Mouse (Mus musculus) megakaryocyte progenitor cell, adult 5-6 weeks (primary cell): ENCODE measurements around the gene Olfml2b. TPM values are rescaled to one million over a fixed set of nuclear protein-coding genes. Genes with fewer than 3 reads are reported as not detected.

Source experiments
- ATAC-seq: replicated peaks from 2 replicates; pipeline ENCODE4 v1.8.0; 2016; ENCODE audit warnings: mild to moderate bottlenecking, moderate TSS enrichment, inconsistent platforms; ENCODE audit not compliant: poor library complexity
- total RNA-seq, 2 experiments: library from RNA; stranded (forward) in 1 of 2; stranded (reverse) in 1 of 2; fragments of 157-497, 149-512 nt in 1 of 2; fragments of 200-1000 nt in 1 of 2; gene quantifications; 2 replicates each; pipeline versions ENCODE4 v1.2.3 to v1.2.4; 2015 to 2017

The Olfml2b gene
- total RNA-seq, 2 experiments from 2014 or later: 0.67 to 2.0 TPM

DNA sequence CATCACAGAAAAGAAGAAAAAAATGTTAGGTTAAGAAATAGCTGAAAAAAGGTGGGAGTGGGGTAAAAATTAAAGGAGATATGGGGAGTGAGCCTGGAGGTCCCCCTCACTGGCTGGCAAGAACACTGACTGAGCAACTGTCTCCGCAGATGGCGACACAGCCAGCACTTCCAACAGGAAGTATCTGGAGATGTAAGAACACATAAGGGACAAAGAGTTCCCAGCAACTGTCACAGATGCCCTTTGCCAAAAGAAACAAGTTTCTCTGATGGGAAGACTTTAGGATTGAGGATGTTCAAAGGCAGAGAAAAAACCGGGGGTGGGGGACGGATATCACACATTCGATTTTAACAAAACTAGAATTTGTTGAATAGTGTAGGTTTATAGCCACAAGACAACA is 77.2 kb downstream of the Olfml2b start:
- ATAC-seq: peak; percentile 57; the same call in 1 of the 2 replicates

- ATAC-seq: 0 out of 2 replicates have a peak, but pooled peaks have one; percentile 34
Measured at GRCm38 (mm10) chr1:170728524-170728923, 84.2 kb downstream of the Olfml2b start.

GRCm38 (mm10) chr1:170729267-170729962 is 85.1 kb downstream of the Olfml2b start:
- no peak for ATAC-seq

DNA sequence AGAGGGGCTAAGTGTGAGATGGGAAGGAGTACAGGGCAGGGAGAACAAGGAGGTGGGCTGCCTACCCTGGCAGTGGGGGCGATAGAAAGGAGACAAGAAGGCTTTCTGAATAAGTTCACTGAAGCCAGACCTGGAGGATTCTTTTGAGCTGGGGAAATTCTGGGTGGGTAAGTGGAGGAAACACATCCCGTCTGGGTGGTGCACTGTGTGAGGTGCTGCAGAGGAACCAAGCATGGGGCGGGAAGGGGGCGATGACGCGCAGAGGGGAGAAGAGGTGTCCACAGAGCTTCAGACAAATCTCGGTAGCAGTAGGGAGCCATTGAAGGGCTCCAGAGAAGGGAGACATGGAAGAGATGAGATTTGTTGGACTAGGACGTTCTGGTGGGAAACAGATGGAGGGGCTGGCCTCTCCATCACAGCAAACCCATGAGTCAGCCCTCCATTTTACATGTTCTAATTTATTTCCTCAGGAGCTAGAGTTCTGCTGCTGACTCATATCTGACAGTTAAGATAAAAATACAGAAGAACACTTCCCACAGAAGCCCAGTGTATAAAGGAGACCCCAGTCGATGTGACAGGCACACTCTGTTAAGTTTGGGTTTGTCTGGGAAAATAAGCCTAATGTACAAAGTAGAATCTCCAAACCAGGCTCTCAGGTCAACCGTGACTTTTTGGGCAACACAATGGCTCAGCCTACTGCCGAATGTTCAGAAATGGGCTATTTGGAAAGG is 87.7 kb downstream of the Olfml2b start:
- no peak for ATAC-seq

Other genes starting within 250 kb of the Olfml2b start
- gene Nos1ap, start 54.7 kb upstream of the Olfml2b start, total RNA-seq (2015): 9.9 and 12.4 TPM in 2 replicates
- 5.8 and 10.3 TPM in 2 replicates for gene Nos1ap, start 54.7 kb upstream of the Olfml2b start, total RNA-seq (2017)
- gene Atf6, start 223.2 kb downstream of the Olfml2b start, total RNA-seq (2015): 27.6 and 31.8 TPM in 2 replicates
- 24.3 and 27.5 TPM in 2 replicates for gene Atf6, start 223.2 kb downstream of the Olfml2b start, total RNA-seq (2017)
- gene Gm26620, start 240.5 kb downstream of the Olfml2b start, total RNA-seq (2015): 1.3 TPM in 1 of 2 replicates, not detected in the other
- 0.20 TPM in 1 of 2 replicates, not detected in the other for gene Gm26620, start 240.5 kb downstream of the Olfml2b start, total RNA-seq (2017)
- gene Dusp12, start 241.0 kb downstream of the Olfml2b start, total RNA-seq (2015): 17.6 and 19.9 TPM in 2 replicates
- 9.4 and 10.3 TPM in 2 replicates for gene Dusp12, start 241.0 kb downstream of the Olfml2b start, total RNA-seq (2017)